Mouse (Mus musculus) embryonic facial prominence, embryonic 13.5 days (tissue): ENCODE results near the gene Pign. TPM values are rescaled to one million over a fixed set of nuclear protein-coding genes. Genes with fewer than 3 reads are reported as not detected.

Source experiments
- ATAC-seq: fragments of 200-750 bp; cut with Nextera tagmentation; 2 replicates; pipeline ENCODE4 v1.8.0; 2017; ENCODE audit warnings: low read depth; ENCODE audit not compliant: insufficient number of reproducible peaks, insufficient read depth, low FRiP score, low TSS enrichment
- H3K27ac ChIP-seq: fragments of 300-500 bp; sonication (generic); 2 replicates; pipeline ENCODE4 v1.5.1; 2015; ENCODE audit warnings: moderate library complexity, mild to moderate bottlenecking, inconsistent platforms
- H3K27me3 ChIP-seq: fragments of 300-500 bp; sonication (generic); 2 replicates; pipeline ENCODE4 v1.6.1; 2015; ENCODE audit warnings: mild to moderate bottlenecking, inconsistent platforms
- H3K36me3 ChIP-seq: fragments of 300-500 bp; sonication (generic); 2 replicates; pipeline ENCODE4 v1.6.1; 2015; ENCODE audit warnings: mild to moderate bottlenecking, inconsistent platforms
- H3K4me1 ChIP-seq: fragments of 300-500 bp; sonication (generic); 2 replicates; pipeline ENCODE4 v1.6.1; 2015; ENCODE audit warnings: inconsistent platforms
- H3K4me2 ChIP-seq: fragments of 300-500 bp; sonication (generic); 2 replicates; pipeline ENCODE4 v1.6.1; 2015; ENCODE audit warnings: moderate library complexity, mild to moderate bottlenecking, inconsistent platforms
- H3K4me3 ChIP-seq: fragments of 300-500 bp; sonication (generic); 2 replicates; pipeline ENCODE4 v1.5.1; 2015; ENCODE audit warnings: mild to moderate bottlenecking, inconsistent platforms
- H3K9ac ChIP-seq: fragments of 300-500 bp; sonication (generic); 2 replicates; pipeline ENCODE4 v1.6.1; 2015; ENCODE audit warnings: mild to moderate bottlenecking, inconsistent platforms
- H3K9me3 ChIP-seq: fragments of 300-500 bp; sonication (generic); 2 replicates; pipeline ENCODE4 v1.6.1; 2016; ENCODE audit warnings: inconsistent platforms
- WGBS: fragments of 180-500 bp; shearing (Covaris S2); methylation state at CpG from one replicate; pipeline ENCODE4 v1.1.7; 2015; ENCODE audit warnings: mixed read lengths; 5-methylcytosine and 5-hydroxymethylcytosine counted together
- polyA plus RNA-seq: library from polyadenylated mRNA; unstranded; fragments of >200 nt; fragmentation: Nextera tagmentation; extraction: Ambion mirVana; gene quantifications from 2 replicates; pipeline ENCODE4 v1.2.1, GENCODE M21; 2015

Gene Pign
- polyA plus RNA-seq, 1 experiment from 2014 or later: 16.2 TPM

DNA sequence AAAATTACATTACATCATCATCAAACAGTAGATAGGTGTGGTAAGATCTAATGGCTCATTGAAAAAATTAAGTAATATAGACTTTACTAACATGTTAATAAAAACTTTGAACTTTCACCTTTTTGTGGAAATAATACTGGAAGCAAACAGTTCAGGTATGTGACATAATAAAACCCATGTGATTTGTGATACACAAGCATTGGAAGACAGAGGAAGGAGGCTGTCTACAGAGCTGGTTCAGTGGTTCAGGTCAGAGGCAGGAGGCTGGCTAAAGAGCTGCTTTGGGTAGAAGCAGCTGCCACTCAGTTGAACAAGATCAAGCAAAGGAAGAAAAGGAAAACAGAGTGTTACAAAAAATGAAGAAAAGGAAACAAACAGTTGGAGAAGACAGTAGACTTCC is 107.4 kb downstream of the Pign start:
- H3K9me3 ChIP-seq: no peaks in the 10 kb centered on the region
- H3K4me3 ChIP-seq: no peak overlapping the region
- H3K9ac ChIP-seq: no peak overlapping the region
- ATAC-seq: no peak
- H3K27ac ChIP-seq: no peak overlapping the region
- no peak overlapping the region for H3K4me2 ChIP-seq
- H3K27me3 ChIP-seq: no peaks in the 10 kb centered on the region
- H3K4me1 ChIP-seq: no peaks in the 10 kb centered on the region
- H3K36me3 ChIP-seq: peaks cover 11% of the 10 kb centered on the region; the same call in 1 of the 2 replicates

GRCm38 (mm10) chr1:105555192-105555718 is 108.2 kb downstream of the Pign start:
- Histone ChIP-seq H3K36me3 (peaks cover 11% of the 10 kb centered on the region; the same call in 1 of the 2 replicates), H3K4me1 (no peaks in the 10 kb centered on the region), H3K27ac (no peak overlapping the region), H3K27me3 (no peaks in the 10 kb centered on the region), H3K4me2 (no peak overlapping the region), H3K4me3 (no peak overlapping the region), H3K9ac (no peak overlapping the region), H3K9me3 (no peaks in the 10 kb centered on the region)
- 76% methylated on average over 1 of the region's 1 CpGs for WGBS
- ATAC-seq: no peak

DNA sequence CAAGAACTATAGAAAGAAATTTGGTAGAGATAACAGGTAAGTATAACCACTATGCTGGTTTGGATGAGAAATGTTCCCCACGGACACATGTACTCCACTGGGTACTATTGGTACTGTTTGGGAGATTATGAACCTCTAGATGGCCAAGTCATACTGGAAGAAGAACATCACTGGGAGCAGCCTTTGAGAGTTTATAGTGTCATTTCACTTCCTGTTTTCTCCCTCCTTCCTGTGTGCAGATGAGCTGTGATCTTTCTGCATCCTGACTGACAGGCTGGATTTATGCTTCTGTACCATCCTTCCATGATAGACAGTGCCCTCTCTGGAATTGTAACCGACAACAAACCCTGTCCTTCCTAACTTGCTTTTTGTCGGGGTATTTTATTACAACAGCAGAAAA is 110.3 kb downstream of the Pign start:
- Histone ChIP-seq H3K9ac (no peak overlapping the region), H3K36me3 (peaks cover 11% of the 10 kb centered on the region; the same call in 1 of the 2 replicates), H3K9me3 (no peaks in the 10 kb centered on the region), H3K4me1 (no peaks in the 10 kb centered on the region), H3K4me3 (no peak overlapping the region), H3K27ac (no peak overlapping the region), H3K4me2 (no peak overlapping the region), H3K27me3 (no peaks in the 10 kb centered on the region)
- ATAC-seq: no peak
- 87% methylated on average over 3 of the region's 3 CpGs for WGBS

DNA sequence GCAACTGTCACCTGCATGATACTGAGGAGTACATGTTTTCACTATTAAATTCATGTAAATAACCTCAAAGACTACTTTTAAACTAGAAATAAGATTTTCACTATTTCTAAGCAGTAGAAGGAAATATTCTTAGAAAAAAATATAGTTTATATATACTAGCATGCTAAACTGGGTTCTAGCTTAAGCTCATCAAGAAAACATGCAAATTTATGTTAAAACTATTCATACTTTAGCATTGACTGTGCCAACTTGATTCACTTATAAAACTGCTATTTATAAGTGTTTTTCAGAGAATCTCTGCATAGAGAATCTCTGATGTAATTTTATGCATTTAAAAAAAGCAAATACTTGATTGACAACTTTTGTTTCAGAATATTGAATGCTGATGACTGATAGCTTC is 113.3 kb downstream of the Pign start:
- no peak overlapping the region for H3K4me2 ChIP-seq
- no peak for ATAC-seq
- H3K4me1 ChIP-seq: no peaks in the 10 kb centered on the region
- H3K4me3 ChIP-seq: no peak overlapping the region
- H3K36me3 ChIP-seq: peaks cover 12% of the 10 kb centered on the region; the same call in 1 of the 2 replicates
- no peaks in the 10 kb centered on the region for H3K9me3 ChIP-seq
- no peaks in the 10 kb centered on the region for H3K27me3 ChIP-seq
- no peak overlapping the region for H3K27ac ChIP-seq
- no peak overlapping the region for H3K9ac ChIP-seq

DNA sequence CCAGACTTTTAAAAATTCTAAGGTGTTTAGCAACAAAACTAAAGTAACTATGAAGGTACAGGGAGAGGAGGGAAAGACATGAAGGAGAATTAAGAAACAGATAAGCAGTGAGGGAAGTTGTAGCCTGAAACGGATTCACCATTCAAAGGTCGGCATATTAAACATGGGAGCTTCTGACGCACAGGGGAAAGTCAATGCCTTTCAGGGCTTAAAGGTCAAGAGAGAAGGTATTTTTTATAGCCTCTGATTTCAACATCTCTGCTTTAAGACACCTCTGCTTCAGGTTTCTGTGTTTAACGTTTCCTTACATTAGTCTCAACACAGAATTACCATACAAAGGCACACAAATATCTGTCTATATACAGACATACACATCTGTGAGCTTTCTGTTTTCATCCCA is 113.8 kb downstream of the Pign start:
- no peak for ATAC-seq
- no peak overlapping the region for H3K4me2 ChIP-seq
- no peaks in the 10 kb centered on the region for H3K4me1 ChIP-seq
- no peak overlapping the region for H3K4me3 ChIP-seq
- no peak overlapping the region for H3K9ac ChIP-seq
- no peaks in the 10 kb centered on the region for H3K27me3 ChIP-seq
- no peaks in the 10 kb centered on the region for H3K9me3 ChIP-seq
- no peak overlapping the region for H3K27ac ChIP-seq
- peaks cover 8% of the 10 kb centered on the region; the same call in 1 of the 2 replicates for H3K36me3 ChIP-seq
- WGBS: 82% methylated on average over 4 of the region's 4 CpGs

DNA sequence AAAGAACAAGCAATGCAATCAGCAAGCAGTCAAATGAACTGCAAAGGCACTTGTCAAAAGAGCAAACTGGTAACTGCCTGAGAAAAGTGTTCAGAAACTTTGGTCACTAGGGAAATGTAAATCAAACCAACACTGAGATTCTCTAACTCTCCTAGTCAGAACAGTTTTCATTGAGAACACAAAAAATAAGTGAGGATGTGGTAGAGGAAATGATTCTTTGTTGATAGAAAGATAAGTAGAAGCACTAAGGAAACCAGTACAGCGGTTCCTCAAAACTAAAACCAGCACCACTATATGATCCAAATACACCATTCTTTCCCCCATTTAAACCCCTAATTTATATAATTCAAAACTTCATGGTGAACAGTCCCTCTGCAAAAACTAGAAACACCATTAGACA is 120.4 kb downstream of the Pign start:
- H3K4me2 ChIP-seq: no peak overlapping the region
- H3K36me3 ChIP-seq: peaks cover 45% of the 10 kb centered on the region
- H3K27ac ChIP-seq: no peak overlapping the region
- 94% methylated on average over 1 of the region's 1 CpGs for WGBS
- no peaks in the 10 kb centered on the region for H3K27me3 ChIP-seq
- peaks cover 7% of the 10 kb centered on the region for H3K9me3 ChIP-seq
- H3K4me1 ChIP-seq: no peaks in the 10 kb centered on the region
- ATAC-seq: no peak
- no peak overlapping the region for H3K9ac ChIP-seq
- no peak overlapping the region for H3K4me3 ChIP-seq

DNA sequence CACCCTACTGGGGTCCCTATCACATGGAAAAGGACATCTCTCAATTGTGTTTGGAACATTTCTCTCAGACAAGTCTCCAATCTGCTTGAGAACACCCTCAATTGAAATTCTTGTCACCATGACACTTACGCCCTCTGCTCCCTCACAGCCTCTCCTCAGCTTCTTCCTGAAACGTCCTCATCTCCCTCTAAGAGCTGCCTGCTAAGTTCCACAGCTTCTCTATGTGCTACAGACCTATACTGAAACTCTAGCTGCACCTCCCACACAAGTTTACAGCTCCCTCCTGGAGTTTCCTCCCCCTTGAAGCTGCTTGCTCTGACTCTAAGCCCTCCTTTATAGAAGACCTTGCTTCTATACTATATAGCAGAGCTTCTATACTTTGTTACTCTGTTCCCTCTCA is 139.7 kb downstream of the Pign start:
- 76% methylated on average over 2 of the region's 2 CpGs for WGBS
- no peaks in the 10 kb centered on the region for H3K27me3 ChIP-seq
- no peaks in the 10 kb centered on the region for H3K4me1 ChIP-seq
- no peak overlapping the region for H3K4me2 ChIP-seq
- H3K9me3 ChIP-seq: no peaks in the 10 kb centered on the region
- H3K9ac ChIP-seq: no peak overlapping the region
- H3K4me3 ChIP-seq: no peak overlapping the region
- no peak overlapping the region for H3K27ac ChIP-seq
- H3K36me3 ChIP-seq: peaks cover 8% of the 10 kb centered on the region
- no peak for ATAC-seq

- Histone ChIP-seq H3K9ac (no peak overlapping the region), H3K4me3 (no peak overlapping the region), H3K9me3 (no peaks in the 10 kb centered on the region), H3K27me3 (no peaks in the 10 kb centered on the region), H3K4me2 (no peak overlapping the region), H3K27ac (no peak overlapping the region), H3K36me3 (peaks cover 8% of the 10 kb centered on the region), H3K4me1 (no peaks in the 10 kb centered on the region)
- WGBS: 79% methylated on average over 2 of the region's 2 CpGs
- no peak for ATAC-seq
These were observed 141.2 kb downstream of the Pign start for GRCm38 (mm10) chr1:105522321-105522720.

- H3K27ac ChIP-seq: no peak overlapping the region
- no peak overlapping the region for H3K4me3 ChIP-seq
- no peak overlapping the region for H3K9ac ChIP-seq
- H3K27me3 ChIP-seq: no peaks in the 10 kb centered on the region
- no peaks in the 10 kb centered on the region for H3K9me3 ChIP-seq
- peaks cover 8% of the 10 kb centered on the region for H3K36me3 ChIP-seq
- no peak overlapping the region for H3K4me2 ChIP-seq
- no peak for ATAC-seq
- no peaks in the 10 kb centered on the region for H3K4me1 ChIP-seq
These were observed 145.4 kb downstream of the Pign start for GRCm38 (mm10) chr1:105518101-105518500.

- no peak overlapping the region for H3K9ac ChIP-seq
- no peaks in the 10 kb centered on the region for H3K4me1 ChIP-seq
- no peak overlapping the region for H3K4me3 ChIP-seq
- H3K4me2 ChIP-seq: no peak overlapping the region
- H3K27ac ChIP-seq: no peak overlapping the region
- H3K9me3 ChIP-seq: no peaks in the 10 kb centered on the region
- WGBS: 94% methylated on average over 1 of the region's 1 CpGs
- no peaks in the 10 kb centered on the region for H3K27me3 ChIP-seq
- ATAC-seq: no peak
- H3K36me3 ChIP-seq: no peaks in the 10 kb centered on the region
These were observed 156.4 kb downstream of the Pign start for GRCm38 (mm10) chr1:105507116-105507515.

GRCm38 (mm10) chr1:105492626-105493025 is 170.9 kb downstream of the Pign start:
- no peaks in the 10 kb centered on the region for H3K9me3 ChIP-seq
- no peaks in the 10 kb centered on the region for H3K4me1 ChIP-seq
- H3K36me3 ChIP-seq: no peaks in the 10 kb centered on the region
- 57% methylated on average over 5 of the region's 5 CpGs for WGBS
- H3K4me3 ChIP-seq: no peak overlapping the region
- no peak overlapping the region for H3K27ac ChIP-seq
- H3K27me3 ChIP-seq: no peaks in the 10 kb centered on the region
- no peak overlapping the region for H3K4me2 ChIP-seq
- H3K9ac ChIP-seq: no peak overlapping the region
- ATAC-seq: no peak

DNA sequence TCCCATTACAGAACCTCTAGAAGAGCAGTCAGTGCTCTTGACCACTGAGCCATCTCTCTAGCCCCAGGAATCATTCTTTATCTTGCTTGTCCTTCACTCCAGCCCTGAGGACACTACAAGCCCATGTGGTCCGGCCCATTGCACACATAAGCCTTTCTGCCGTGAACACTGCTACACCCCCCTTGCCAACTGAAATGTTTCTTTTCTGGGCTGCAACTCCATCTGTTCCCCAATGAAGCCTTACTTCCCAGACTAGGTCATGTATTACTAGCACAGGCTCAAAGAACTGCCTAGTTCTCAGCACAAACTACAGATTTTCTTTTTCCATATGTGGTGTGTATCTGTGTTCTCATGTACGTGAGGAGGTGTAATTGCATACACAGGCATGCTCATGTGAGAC is 174.0 kb downstream of the Pign start:
- H3K4me1 ChIP-seq: no peaks in the 10 kb centered on the region
- H3K4me3 ChIP-seq: no peak overlapping the region
- H3K27me3 ChIP-seq: no peaks in the 10 kb centered on the region
- no peak overlapping the region for H3K4me2 ChIP-seq
- 81% methylated on average over 3 of the region's 3 CpGs for WGBS
- H3K27ac ChIP-seq: no peak overlapping the region
- no peaks in the 10 kb centered on the region for H3K9me3 ChIP-seq
- ATAC-seq: no peak
- H3K36me3 ChIP-seq: no peaks in the 10 kb centered on the region
- H3K9ac ChIP-seq: no peak overlapping the region

DNA sequence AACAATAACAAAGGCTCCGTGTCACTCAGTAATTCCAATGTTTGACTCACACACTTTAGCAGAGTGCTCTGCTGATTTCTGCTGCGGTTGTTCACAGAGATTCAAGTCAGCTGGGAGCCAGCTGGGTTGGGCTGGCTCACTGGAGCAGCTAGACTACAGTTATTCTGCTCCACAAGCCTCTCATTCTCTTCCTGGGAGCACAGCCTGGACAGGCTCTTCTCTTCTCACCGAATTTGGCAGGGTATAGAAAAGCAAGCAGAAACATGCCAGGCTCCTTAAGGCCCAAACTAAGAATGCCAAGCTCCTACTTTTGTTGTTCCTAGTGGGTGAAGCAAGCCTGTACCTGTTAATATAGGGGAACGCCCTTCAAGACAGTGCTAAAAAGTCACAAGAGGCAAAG is 176.4 kb downstream of the Pign start:
- Histone ChIP-seq H3K9ac (no peak overlapping the region), H3K36me3 (no peaks in the 10 kb centered on the region), H3K4me2 (no peak overlapping the region), H3K4me3 (no peak overlapping the region), H3K27ac (no peak overlapping the region), H3K9me3 (no peaks in the 10 kb centered on the region), H3K27me3 (no peaks in the 10 kb centered on the region), H3K4me1 (no peaks in the 10 kb centered on the region)
- 0 out of 2 replicates have a peak, but pooled peaks have one; percentile 52 for ATAC-seq
- 51% methylated on average over 4 of the region's 4 CpGs for WGBS
